Mouse (Mus musculus) lung, embryonic 14.5 days (tissue): ENCODE measurements around the gene Grn. TPM values are rescaled to one million over a fixed set of nuclear protein-coding genes. Genes with fewer than 3 reads are reported as not detected.

Experiments used
- ATAC-seq: fragments of 200-750 bp; cut with Nextera tagmentation; 2 replicates; pipeline ENCODE4 v1.8.0; 2017; ENCODE audit warnings: mild to moderate bottlenecking, moderate TSS enrichment, moderate library complexity; ENCODE audit not compliant: insufficient read depth
- DNase-seq: peaks from one replicate; pipeline ENCODE4 v3.0.0-alpha.2; 2015
- H3K27ac ChIP-seq: fragments of 300-500 bp; sonication (generic); 2 replicates; pipeline ENCODE4 v1.5.1; 2014; ENCODE audit warnings: low read depth, mild to moderate bottlenecking, moderate library complexity
- H3K27me3 ChIP-seq: fragments of 300-500 bp; sonication (generic); 2 replicates; pipeline ENCODE4 v1.6.1; 2014; ENCODE audit warnings: low read length, control low read depth; ENCODE audit not compliant: insufficient read depth
- H3K36me3 ChIP-seq: fragments of 300-500 bp; sonication (generic); 2 replicates; pipeline ENCODE4 v1.6.1; 2014; ENCODE audit warnings: control low read depth; ENCODE audit not compliant: insufficient read depth
- H3K4me1 ChIP-seq: fragments of 300-500 bp; sonication (generic); 2 replicates; pipeline ENCODE4 v1.6.1; 2014; ENCODE audit warnings: antibody characterized with exemption, control low read depth; ENCODE audit not compliant: insufficient read depth
- H3K4me2 ChIP-seq: fragments of 300-500 bp; sonication (generic); 2 replicates; pipeline ENCODE4 v1.6.1; 2014; ENCODE audit warnings: mild to moderate bottlenecking
- H3K4me3 ChIP-seq: fragments of 300-500 bp; sonication (generic); 2 replicates; pipeline ENCODE4 v1.5.1; 2014; ENCODE audit warnings: low read depth, low read length
- H3K9ac ChIP-seq: fragments of 300-500 bp; sonication (generic); 2 replicates; pipeline ENCODE4 v1.6.1; 2014
- H3K9me3 ChIP-seq: fragments of 300-500 bp; sonication (generic); 2 replicates; pipeline ENCODE4 v1.6.1; 2016; ENCODE audit warnings: low read depth, low read length, control low read depth
- CTCF ChIP-seq: IDR thresholded peaks from 2 replicates; pipeline ENCODE4 v1.5.1; 2016; ENCODE audit warnings: antibody characterized with exemption, low read depth
- WGBS: fragments of 180-500 bp; shearing (Covaris S2); extraction: QIAGEN DNeasy Blood & Tissue Kit; methylation state at CpG from one replicate; pipeline ENCODE4 v1.1.7; 2014; 5-methylcytosine and 5-hydroxymethylcytosine counted together
- polyA plus RNA-seq: library from polyadenylated mRNA; unstranded; fragments of >200 nt; fragmentation: Nextera tagmentation; extraction: Ambion mirVana; gene quantifications from 2 replicates; pipeline ENCODE4 v1.2.1, GENCODE M21; 2014

The Grn gene
- polyA plus RNA-seq, 1 experiment from 2014 or later: 113 TPM

GRCm38 (mm10) chr11:102403657-102404056 is 26.5 kb upstream of the Grn start:
- Histone ChIP-seq H3K36me3 (peaks cover 29% of the 10 kb centered on the region), H3K27ac (no peak overlapping the region), H3K9ac (no peak overlapping the region), H3K4me3 (no peak overlapping the region), H3K4me1 (peaks cover 13% of the 10 kb centered on the region; the same call in 1 of the 2 replicates), H3K4me2 (no peak overlapping the region), H3K9me3 (no peaks in the 10 kb centered on the region), H3K27me3 (peaks cover 31% of the 10 kb centered on the region)
- 94% methylated on average over 11 of the region's 11 CpGs for WGBS
- DNase-seq (no peak), ATAC-seq (no peak)
- TF ChIP-seq CTCF: no peak

GRCm38 (mm10) chr11:102404161-102405010 is 25.7 kb upstream of the Grn start:
- peaks cover 24% of the 10 kb centered on the region for H3K27me3 ChIP-seq
- no peak overlapping the region for H3K27ac ChIP-seq
- peaks cover 29% of the 10 kb centered on the region for H3K36me3 ChIP-seq
- ATAC-seq (no peak), DNase-seq (no peak)
- H3K9me3 ChIP-seq: no peaks in the 10 kb centered on the region
- no peak overlapping the region for H3K4me3 ChIP-seq
- 69% methylated on average over 18 of the region's 18 CpGs for WGBS
- H3K4me1 ChIP-seq: peaks cover 12% of the 10 kb centered on the region; the same call in 1 of the 2 replicates
- TF ChIP-seq CTCF: no peak
- no peak overlapping the region for H3K9ac ChIP-seq
- H3K4me2 ChIP-seq: peak overlapping the region; percentile 7

- 81% methylated on average over 11 of the region's 11 CpGs for WGBS
- Histone ChIP-seq H3K9me3 (no peaks in the 10 kb centered on the region), H3K4me2 (peak overlapping the region; percentile 96), H3K9ac (peak overlapping the region; percentile 85), H3K4me1 (peaks cover 7% of the 10 kb centered on the region; the same call in 1 of the 2 replicates), H3K27ac (0 out of 2 replicates have a peak overlapping the region, but pooled peaks have one; percentile 95), H3K27me3 (peaks cover 11% of the 10 kb centered on the region; the same call in 1 of the 2 replicates), H3K36me3 (peaks cover 29% of the 10 kb centered on the region), H3K4me3 (peak overlapping the region; percentile 80)
- no peak for DNase-seq
- ATAC-seq: no peak
- no peak for TF ChIP-seq CTCF
Measured at GRCm38 (mm10) chr11:102405544-102406285, 24.4 kb upstream of the Grn start.

- TF ChIP-seq CTCF: no peak
- Histone ChIP-seq H3K9me3 (no peaks in the 10 kb centered on the region), H3K4me1 (peaks cover 7% of the 10 kb centered on the region; the same call in 1 of the 2 replicates), H3K27ac (peak overlapping the region; percentile 95; the same call in 1 of the 2 replicates), H3K36me3 (peaks cover 29% of the 10 kb centered on the region), H3K4me2 (peak overlapping the region; percentile 96), H3K4me3 (peak overlapping the region; percentile 80), H3K27me3 (0 out of 2 replicates have a peak, but pooled peaks cover 5% of the 10 kb centered on the region), H3K9ac (peak overlapping the region; percentile 85)
- DNase-seq (no peak), ATAC-seq (no peak)
- WGBS: 6% methylated on average over 3 of the region's 3 CpGs
Measured at GRCm38 (mm10) chr11:102406401-102406800, 23.7 kb upstream of the Grn start.

GRCm38 (mm10) chr11:102406900-102407833 is 22.9 kb upstream of the Grn start:
- peak overlapping the region; percentile 95 for H3K27ac ChIP-seq
- TF ChIP-seq CTCF: no peak
- ATAC-seq: peak; percentile 68
- peak overlapping the region; percentile 96 for H3K4me2 ChIP-seq
- peaks cover 27% of the 10 kb centered on the region for H3K36me3 ChIP-seq
- peak; percentile 97 for DNase-seq
- H3K27me3 ChIP-seq: no peaks in the 10 kb centered on the region
- WGBS: under 1% methylated on average over 83 of the region's 85 CpGs
- H3K9me3 ChIP-seq: no peaks in the 10 kb centered on the region
- H3K4me3 ChIP-seq: peak overlapping the region; percentile 80
- peak overlapping the region; percentile 85 for H3K9ac ChIP-seq
- H3K4me1 ChIP-seq: peaks cover 7% of the 10 kb centered on the region; the same call in 1 of the 2 replicates

GRCm38 (mm10) chr11:102407834-102408215 is 22.3 kb upstream of the Grn start, which contains the start of gene Slc25a39:
Slc25a39 (minus strand) TSS chr11:102407946.
- DNase-seq: no peak
- no peak for ATAC-seq

More at GRCm38 (mm10) chr11:102407834-102408215, 22.3 kb upstream of the Grn start, which contains the start of gene Slc25a39:
- Histone ChIP-seq H3K27me3 (no peaks in the 10 kb centered on the region), H3K36me3 (peaks cover 21% of the 10 kb centered on the region), H3K4me3 (peak within 1 kb of the TSS; percentile 80), H3K4me2 (peak within 1 kb of the TSS; percentile 96), H3K9ac (peak within 1 kb of the TSS; percentile 85), H3K9me3 (no peaks in the 10 kb centered on the region), H3K27ac (peak within 1 kb of the TSS; percentile 95), H3K4me1 (peaks cover 7% of the 10 kb centered on the region; the same call in 1 of the 2 replicates)
- TF ChIP-seq CTCF: no peak
- WGBS: under 1% methylated on average over 19 of the region's 19 CpGs
